Mouse (Mus musculus) large intestine, adult 2 months (tissue): ENCODE measurements around the gene Gm49325. TPM values are rescaled to one million over a fixed set of nuclear protein-coding genes. Genes with fewer than 3 reads are reported as not detected.

Experiments
- DNase-seq: peaks from one replicate; pipeline ENCODE4 v3.0.0-alpha.2; 2012; ENCODE audit warnings: low read depth, low spot score
- WGBS: fragments of 180-500 bp; shearing (Covaris S2); methylation state at CpG from one replicate; pipeline ENCODE4 v1.1.7; 2018; 5-methylcytosine and 5-hydroxymethylcytosine counted together
- polyA plus RNA-seq: library from polyadenylated mRNA; depleted of rRNA; stranded (reverse); fragments of >200 nt; gene quantifications from 2 replicates; pipeline ENCODE4 v1.2.3, GENCODE M21; 2012; rRNA removed

Gm49325 gene
- polyA plus RNA-seq = not detected in 2 replicates

DNA sequence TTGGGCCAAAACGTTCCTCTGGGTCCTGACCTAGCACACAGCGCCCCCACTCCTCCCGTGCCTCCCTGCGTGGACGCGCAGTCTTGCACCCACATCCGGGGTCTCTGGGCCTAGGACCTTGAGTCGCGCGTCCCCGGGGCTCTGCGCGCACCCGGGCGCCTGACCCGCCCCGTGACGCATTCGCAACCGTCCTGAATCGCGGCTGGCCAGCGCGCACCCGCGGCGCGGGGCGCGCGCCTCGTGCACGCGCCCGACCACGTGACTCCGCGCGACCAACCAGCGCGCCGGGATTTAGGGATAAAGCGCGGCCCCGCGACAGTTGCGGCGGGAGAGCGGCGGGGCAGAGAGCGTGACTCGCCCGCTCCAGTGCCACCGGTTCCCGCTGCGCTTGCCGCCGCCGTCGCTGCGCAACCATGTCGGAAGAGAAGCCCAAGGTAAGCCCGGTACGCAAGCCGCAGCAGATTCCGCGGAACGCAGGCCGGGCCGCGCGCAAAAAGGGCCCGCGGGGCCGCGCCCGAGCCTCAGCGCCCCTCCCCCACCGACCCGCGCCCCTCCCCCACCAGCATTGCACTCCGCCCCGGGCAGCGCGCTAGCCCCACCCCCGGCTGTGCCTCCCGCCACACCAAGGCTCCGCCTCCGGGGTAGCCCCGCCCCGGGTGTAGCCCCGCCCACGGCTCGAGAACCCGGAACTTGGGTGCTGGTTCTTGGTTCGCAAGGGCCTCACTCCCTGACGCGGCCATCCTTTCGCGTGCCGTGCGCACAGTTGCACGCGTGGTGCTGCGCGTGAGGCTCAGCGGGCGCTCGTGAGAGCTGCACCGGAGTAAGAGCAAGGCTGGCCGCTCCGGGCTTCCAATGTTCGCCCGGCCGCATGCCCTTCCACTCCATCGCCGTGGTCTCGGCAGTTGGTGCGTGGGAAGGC, at the start of gene Gm49325, which contains the start of gene Sumo3:
TSS of gene Gm49325 (plus strand) at position 290 of the 919 bp plus-strand sequence.
TSS of gene Sumo3 (plus strand) at position 190 of the 919 bp plus-strand sequence.
- DNase-seq = peak; percentile 77
- WGBS = under 1% methylated on average over 111 of the region's 119 CpGs

DNA sequence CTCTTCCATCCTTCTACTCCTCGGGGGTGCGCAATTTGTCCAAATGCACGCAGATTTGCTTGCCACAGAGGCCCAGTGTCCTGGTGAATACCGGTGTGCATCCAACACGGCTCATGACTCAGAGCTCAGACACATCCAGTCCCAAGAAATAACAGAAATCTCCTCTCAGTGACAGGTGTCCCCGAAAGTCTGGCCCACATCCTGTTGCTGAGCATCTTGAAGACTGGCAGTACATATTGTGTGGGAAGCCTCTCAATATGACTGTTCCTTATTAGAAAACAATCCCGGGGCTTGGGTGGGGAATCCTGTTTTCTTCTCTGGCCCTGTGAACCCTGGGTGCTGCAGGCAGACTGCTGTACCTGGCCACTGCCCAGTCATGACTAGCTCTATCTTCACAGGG, 49.4 kb upstream of the Gm49325 start:
- DNase-seq = no peak
- 87% methylated on average over 7 of the region's 7 CpGs for WGBS

DNA sequence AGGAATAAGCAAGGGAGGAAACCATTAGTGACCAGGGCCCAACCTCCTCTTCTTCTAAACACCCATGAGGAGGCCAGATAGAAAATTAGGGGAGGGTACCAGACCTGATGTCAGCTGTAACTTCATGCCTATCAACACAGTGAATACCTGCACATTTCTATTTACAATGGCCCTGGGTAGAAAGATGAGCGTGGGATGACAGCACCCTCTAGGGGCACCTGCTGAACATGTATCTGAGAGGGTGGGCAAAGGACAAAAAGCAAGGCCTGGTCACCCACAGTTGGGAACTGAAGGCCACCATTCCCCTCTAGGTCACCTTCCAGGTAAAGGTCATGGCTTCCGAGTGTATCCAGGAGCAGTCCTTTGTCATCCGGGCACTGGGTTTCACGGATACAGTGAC, 48.4 kb upstream of the Gm49325 start:
- WGBS = 83% methylated on average over 4 of the region's 4 CpGs
- no peak for DNase-seq

DNA sequence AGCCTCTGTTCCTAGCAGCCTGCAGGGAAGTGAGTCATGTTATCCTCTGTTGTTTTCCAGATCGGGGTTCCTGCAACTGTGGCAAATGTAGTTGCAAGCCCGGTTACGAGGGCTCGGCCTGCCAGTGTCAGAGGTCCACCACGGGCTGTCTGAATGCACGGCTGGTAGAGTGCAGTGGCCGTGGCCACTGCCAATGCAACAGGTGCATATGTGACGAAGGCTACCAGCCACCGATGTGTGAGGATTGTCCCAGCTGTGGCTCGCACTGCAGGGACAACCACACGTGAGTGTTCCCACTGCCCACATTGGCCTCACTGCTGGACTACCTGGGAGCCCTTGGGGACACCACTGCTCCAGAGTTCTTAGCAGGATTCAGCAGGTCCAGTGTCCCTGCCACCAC, 45.9 kb upstream of the Gm49325 start:
- DNase-seq = no peak
- 86% methylated on average over 11 of the region's 11 CpGs for WGBS

DNA sequence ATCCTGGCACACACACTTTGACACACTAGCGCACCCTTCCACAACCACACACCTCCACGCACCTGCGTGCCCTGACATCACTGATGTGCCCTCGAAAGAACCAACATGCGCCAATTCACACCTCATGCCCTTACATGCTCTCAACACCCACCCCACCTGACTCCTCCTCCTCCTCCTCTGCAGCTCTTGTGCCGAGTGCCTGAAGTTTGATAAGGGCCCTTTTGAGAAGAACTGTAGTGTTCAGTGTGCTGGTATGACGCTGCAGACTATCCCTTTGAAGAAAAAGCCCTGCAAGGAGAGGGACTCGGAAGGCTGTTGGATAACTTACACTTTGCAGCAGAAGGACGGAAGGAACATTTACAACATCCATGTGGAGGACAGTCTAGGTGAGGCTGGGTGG, 45.2 kb upstream of the Gm49325 start:
- WGBS = 84% methylated on average over 9 of the region's 9 CpGs
- DNase-seq = no peak

DNA sequence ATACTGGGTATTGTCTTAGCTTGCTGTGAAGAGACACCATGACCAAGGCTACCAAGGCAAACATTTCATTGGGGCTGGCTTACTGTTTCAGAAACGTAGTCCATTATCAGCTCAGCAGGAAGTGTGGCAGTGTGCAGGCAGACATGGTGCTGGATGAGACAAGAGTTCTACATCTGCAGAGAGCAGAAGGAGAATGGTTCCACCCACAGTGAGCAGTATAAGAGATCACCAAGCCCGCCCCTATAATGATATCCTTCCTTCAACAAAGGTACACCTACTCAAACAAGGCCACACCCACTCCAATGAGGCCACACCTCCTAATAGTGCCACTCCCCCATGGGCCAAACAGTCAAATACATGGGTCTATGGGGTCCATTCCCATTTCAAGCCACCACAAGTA, 44.5 kb upstream of the Gm49325 start:
- DNase-seq = no peak
- 62% methylated on average over 2 of the region's 2 CpGs for WGBS

DNA sequence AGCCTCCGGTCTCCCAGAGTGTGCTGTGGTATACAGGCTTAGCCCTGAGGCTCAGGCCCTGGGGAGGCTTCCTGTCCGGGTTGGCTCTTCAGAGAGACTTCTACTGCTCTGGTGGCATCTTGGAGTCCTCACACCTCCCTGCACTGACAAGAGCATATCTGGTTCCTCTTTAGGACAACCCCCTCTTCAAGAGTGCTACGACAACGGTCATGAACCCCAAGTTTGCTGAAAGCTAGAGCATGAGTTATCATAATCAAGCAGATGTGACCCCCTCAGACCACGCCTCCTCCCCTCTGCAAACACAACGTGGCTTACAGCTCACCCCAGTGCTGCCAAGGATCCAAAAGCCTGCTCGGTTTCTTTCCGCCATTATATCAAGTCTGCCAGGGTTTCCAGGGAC, 41.0 kb upstream of the Gm49325 start:
- DNase-seq = no peak
- 82% methylated on average over 8 of the region's 8 CpGs for WGBS

DNA sequence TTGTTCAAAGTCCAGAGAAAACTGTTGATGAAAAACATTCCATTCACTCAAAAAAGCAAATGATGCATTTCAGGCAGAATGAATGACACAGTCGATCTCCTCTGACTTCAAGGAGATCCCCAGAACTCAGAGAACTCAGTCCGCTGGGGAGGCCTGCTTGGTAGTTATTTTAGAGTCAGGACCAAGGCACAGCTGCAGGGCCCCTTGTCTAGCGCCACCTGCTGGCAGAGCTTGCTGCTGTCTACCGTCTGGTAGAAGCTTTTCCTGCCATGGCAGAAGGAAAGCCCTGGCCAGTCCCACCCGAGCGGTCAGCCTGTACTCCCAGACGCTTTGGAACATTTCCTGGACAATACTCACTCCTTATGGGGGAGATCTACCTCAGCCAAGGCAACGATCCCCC, 39.3 kb upstream of the Gm49325 start:
- no peak for DNase-seq
- WGBS = 22% methylated on average over 8 of the region's 8 CpGs

DNA sequence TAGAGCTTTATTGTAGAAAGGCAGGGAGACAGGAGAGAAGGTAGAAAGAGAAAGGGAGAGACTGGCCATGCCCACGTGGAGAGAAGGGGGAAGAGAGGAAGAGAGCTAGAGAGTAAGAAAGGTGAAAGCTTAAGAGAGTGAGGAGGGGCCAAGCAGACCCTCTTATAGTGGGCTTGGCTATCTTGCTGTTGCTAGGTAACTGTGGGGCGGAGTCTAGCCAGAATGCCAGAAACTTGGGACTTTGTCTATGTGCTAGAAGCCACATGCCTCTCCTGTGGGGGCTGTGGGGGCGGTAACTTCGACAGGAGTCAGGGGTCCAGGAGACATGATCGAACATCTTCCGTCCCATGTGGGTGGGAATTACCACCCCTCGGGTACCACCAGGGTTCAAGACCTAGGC, 36.5 kb upstream of the Gm49325 start:
- WGBS = 29% methylated on average over 7 of the region's 7 CpGs

DNA sequence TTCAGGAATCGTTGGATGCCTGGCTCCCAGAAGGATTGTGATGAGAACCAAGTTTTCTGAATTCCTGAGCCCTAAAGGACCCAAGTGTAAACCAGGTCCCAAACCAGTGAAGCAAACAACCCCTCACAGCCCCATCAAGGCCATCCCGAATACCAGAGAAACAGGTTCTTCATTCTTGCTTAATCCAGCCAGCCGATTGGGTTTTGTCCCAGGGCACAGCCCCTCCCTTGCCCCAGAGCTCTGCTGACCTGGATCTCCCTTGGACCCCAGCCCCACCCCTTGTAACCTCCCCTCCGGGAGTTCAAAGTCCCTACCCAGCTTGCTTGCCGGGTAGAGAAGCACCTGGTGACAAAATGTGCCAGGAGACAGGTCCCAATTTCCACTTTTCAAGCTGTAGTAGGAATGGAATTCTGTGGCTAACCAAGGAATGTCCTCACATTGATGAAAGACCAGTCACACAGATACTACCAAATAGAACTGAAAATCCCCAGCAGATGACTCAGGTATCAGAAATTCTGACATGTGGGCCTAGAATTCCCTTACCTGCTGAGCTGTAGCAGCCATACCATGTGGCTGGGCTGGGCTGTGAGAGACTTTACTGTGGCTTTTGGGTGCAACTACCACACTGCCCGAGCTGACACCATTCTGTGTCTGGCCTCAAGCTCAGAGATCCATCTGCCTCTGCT, 35.9 kb upstream of the Gm49325 start:
- 20% methylated on average over 6 of the region's 6 CpGs for WGBS
- no peak for DNase-seq

More for the DNA sequence above, 36.5 kb upstream of the Gm49325 start:
- no peak for DNase-seq

DNA sequence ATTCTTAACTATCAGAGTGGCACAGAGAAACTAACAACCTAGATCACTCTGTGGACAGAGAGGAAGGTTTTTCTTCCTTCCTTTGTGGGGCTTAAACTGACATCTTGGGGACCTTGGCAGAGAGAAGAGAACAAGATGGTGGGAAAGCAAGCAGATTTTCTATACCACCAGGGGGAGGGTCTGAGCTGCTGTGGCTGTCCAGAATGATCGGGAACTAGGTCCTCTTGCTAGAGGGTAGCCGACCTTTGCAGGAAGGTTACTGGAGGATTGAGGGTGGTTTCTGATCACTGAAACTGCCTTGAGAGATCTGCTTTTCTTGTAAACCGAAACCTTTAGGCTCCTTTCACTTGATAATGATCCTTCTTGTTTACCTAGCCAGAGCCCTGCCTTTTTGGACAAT, 33.8 kb upstream of the Gm49325 start:
- 6% methylated on average over 3 of the region's 3 CpGs for WGBS
- no peak for DNase-seq

DNA sequence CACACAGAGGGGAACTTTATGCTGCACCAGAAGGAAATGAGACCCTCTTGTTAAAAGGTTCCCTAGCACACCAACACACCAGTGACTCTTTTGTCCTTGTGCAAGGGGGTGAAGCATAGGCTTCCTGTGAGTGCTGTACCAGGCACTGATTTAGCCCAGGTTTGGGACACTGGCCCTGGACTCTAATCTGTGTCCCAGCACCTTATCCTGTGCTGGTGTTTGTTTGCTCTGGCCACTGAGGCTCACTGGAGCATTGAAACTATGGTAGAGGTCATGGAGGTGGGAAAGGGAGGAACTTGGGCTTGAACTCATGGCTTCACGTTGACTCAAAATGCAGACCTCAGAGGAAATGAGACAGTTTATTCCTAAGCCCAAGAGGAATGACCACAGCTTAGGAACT, 32.8 kb upstream of the Gm49325 start:
- no peak for DNase-seq

DNA sequence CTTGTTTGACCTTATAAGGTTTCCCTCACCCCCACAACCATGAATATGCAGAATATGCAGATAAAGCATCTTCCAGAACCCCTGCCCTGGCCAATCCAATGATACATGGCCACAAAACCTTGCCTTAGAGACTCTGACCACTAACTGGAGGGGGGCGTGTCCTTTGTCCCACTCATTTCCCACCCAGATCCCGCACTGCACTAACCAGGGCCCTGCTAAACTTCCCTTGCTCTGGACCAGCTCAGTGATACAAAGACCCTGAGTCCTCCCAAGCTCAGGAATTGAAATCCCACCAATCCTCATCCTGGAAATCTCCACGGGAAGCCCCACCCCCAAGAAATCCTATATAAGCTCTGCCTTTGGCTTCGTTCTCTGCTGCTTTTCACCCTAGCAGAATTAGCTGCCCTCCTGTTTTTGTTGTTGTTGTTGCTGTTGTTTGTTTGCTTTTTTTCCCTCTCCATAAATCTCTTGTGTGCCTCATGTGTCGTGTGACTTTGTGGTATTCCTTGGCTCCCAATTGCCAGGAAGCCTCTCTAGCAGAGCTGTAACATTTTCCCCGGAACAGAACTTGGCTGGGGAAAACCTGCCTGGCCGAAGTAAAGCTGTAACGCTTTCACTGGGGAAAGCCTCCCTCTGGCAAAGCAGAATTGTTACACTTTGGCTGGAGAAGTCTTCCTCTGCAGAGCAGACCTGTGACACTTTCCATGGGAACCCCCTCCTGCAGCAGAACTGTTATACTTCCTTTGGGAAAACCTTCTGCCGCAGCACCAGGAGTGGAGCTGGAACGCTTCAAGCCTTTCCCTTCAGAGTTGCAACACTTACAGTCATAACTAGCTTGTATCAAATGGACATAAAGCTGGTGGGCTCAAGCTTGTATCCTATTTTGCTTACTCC, 25.7 kb upstream of the Gm49325 start:
- WGBS = 68% methylated on average over 10 of the region's 10 CpGs
- DNase-seq = no peak

More for the DNA sequence above, 32.8 kb upstream of the Gm49325 start:
- WGBS = 58% methylated on average over 1 of the region's 1 CpGs

DNA sequence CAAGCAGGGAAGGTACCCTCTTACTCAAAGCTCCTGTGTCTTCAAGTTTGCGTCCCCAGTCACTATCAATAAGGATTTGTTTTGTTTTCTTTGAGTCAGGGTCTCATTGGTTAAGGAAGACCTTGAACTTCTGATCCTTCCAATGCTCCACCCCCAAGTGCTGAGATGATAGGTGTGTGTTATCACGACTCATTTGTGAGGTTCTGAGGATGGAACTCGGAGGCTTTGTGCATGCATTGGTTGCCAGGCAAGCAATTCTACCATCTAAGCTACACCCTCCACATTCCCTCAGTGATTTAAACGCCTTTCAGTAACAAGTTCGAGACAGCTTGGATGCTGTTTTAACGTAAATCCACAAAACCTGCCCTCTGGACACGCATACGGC, 25.0 kb upstream of the Gm49325 start:
- WGBS = 5% methylated on average over 8 of the region's 8 CpGs
- DNase-seq = no peak

DNA sequence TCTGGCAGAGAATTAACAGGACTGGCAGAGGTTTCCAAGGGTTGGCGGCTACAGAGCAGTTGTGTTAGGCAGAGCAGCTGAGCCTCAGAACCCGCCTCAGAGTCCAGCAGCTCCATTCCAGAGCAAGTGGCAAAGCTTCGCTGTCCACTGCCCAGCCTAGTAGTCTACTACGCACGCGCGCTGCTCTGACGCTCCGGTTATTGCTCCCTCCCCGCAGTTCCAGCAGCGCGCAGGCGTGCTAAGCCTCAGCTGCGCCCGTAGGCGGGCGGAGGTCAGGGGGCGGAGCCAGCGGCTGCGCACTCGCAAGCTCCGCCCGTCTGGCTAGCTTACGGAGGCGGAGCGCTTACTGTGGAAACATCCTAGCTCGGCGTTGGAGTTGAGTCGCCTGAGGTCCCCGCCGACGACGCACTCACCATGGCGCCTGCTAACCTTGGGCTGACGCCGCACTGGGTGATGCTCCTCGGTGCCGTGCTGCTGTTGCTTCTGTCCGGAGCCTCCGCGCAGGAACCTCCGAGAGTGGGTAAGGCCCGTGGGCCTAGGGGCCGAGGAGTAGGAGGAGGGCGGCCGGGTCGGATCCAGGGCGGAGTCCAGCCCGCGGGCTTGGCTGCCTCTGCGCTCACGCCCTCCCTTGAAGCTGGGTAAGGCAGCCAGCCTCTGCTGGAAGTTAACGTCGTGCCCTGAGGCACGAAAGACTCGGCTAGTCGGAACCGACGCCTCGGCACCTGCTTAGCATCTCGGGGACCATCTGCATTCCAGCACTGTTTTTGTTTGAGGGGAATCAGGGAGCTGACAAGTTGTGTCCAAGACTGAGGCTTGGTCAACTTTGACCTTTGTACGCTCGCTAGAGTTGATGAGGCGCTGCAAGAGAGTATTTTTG, 24.4 kb upstream of the Gm49325 start, which contains the start of gene Pttg1ip:
TSS of gene Pttg1ip (plus strand) at position 313 of the 877 bp plus-strand sequence.
- DNase-seq = peak; percentile 87
- under 1% methylated on average over 64 of the region's 64 CpGs for WGBS

DNA sequence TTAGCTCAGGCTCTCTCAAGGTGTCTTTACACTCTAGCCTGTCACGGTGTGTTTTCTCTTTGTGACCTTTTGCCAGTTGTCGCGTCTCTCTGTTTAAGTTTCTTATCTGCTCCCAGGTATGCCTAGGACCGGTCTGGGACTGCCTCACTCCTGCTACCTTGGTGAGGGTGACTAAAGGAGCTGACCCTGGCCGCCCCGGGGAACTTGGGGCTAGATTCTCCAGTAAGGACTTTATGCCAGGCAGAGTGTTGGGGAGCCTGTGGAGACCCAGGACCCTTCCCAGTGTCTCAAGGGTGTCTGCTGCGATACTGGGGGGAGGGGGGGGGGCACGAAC, 23.7 kb upstream of the Gm49325 start:
- no peak for DNase-seq

DNA sequence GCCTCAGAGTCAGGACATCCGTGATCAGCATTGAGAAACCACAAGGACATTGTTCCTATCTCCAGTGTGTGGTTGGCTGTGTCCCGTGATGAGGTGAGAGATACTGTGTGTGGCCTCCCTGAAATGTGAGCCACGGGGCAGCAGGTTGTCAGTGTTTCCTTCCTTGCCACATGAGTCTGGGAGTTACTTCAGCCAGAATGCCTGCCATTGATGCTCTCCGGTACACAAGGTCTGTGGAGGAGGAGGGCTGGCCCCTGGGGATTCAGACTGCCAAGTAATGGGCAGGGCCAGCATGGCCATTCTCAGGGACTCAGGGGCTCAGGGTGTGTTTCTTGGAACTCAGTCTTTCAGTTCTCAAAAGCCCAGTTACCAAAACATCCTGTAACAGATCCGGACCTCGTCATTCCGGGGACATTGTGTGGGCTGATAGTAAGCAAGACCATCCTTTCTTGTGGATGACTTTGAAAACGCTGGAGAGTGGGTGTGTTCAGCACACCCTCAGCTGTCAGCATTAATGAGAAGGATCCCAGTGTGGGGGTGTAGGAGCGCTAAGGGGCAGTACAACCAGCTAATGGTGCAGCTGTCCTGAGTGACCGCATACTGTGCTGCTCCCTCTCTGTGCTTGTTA, 22.1 kb upstream of the Gm49325 start:
- 48% methylated on average over 10 of the region's 10 CpGs for WGBS
- DNase-seq = no peak

More for the DNA sequence above, 23.7 kb upstream of the Gm49325 start:
- 2% methylated on average over 8 of the region's 8 CpGs for WGBS

DNA sequence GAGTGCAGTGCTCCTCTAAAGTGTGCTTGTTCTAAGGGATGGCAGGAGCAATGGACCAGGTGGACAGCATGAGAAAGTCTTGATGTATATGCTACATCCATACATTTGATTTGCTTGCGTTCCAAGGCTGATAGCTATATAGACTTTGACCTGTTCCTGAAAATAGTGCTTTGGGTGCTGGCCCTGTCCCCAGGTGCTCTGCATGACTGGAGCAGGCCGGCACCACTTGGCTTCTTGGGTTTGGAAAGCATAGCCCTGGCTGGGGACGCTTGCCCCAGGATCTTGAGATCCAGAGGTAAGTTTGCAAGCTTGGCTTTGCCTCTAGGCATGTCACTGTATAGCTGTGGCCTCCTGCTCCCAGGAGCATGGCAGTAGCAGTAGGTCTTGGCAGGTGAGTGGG, 19.4 kb upstream of the Gm49325 start:
- DNase-seq = no peak
- 34% methylated on average over 3 of the region's 3 CpGs for WGBS
